Mouse (Mus musculus) heart, adult 2 months (tissue): ENCODE results near the gene Opn5.

Experiments used
- CTCF ChIP-seq: fragments of 200-600 bp; IDR thresholded peaks from 2 replicates; pipeline ENCODE4 v1.8.1; 2022; ENCODE audit warnings: antibody characterized with exemption, mild to moderate bottlenecking, moderate library complexity
- EP300 ChIP-seq: fragments of 200-500 bp; IDR thresholded peaks from 2 replicates; pipeline ENCODE4 v1.6.1; 2011; ENCODE audit warnings: low read depth, low read length, control low read depth; ENCODE audit not compliant: insufficient read depth
- POLR2A ChIP-seq: fragments of 200-500 bp; IDR thresholded peaks from 2 replicates; pipeline ENCODE4 v1.6.1; 2011; ENCODE audit warnings: mild to moderate bottlenecking, low read depth, low read length, control low read depth; ENCODE audit not compliant: insufficient read depth

- TF ChIP-seq POLR2A (no peak), CTCF (peak; percentile 85), EP300 (no peak)
Measured at GRCm38 (mm10) chr17:42658634-42659422, 47.6 kb upstream of the Opn5 start.
